Mouse (Mus musculus): Measurements from ENCODE around the gene Fdxacb1. TPM values are rescaled to one million over a fixed set of nuclear protein-coding genes. Genes with fewer than 3 reads are reported as not detected.
A peak's percentile ranks its signal among the peaks of the same experiment; 100 is the strongest.

The Fdxacb1 gene
- total RNA-seq (2021) (1 to 10 TPM; 5.7 to 5.8 TPM), polyA plus RNA-seq (2012; rRNA removed) (2.1 and 2.7 TPM in 2 replicates)
- long read RNA-seq, transcript Fdxacb1-201 (5 exons, 2,658 nt), result major isoform, 8 of 8 reads
- long read RNA-seq, partial matches to known transcripts, result 0 of 8 reads
- long read RNA-seq, other reads (novel, unspliced or antisense), result 0 of 8 reads

GRCm38 (mm10) chr9:50768107-50769002, at the start of gene Fdxacb1:
Gene Fdxacb1, plus strand, starts transcription at chr9:50768236.
- DNase-seq, result peak; percentile 98

- no peak for DNase-seq
Measured at GRCm38 (mm10) chr9:50718878-50719277, 49.2 kb upstream of the Fdxacb1 start.

GRCm38 (mm10) chr9:50721061-50721460, 47.0 kb upstream of the Fdxacb1 start:
- peak; percentile 52 for DNase-seq

- no peak for DNase-seq
Measured at GRCm38 (mm10) chr9:50722451-50722911, 45.6 kb upstream of the Fdxacb1 start.

GRCm38 (mm10) chr9:50723406-50723805, 44.6 kb upstream of the Fdxacb1 start:
- peak; percentile 84 for DNase-seq

GRCm38 (mm10) chr9:50724147-50724546, 43.9 kb upstream of the Fdxacb1 start:
- no peak for DNase-seq

GRCm38 (mm10) chr9:50724661-50725330, 43.2 kb upstream of the Fdxacb1 start:
- no peak for DNase-seq

- DNase-seq, result no peak
Measured at GRCm38 (mm10) chr9:50725921-50726590, 42.0 kb upstream of the Fdxacb1 start.

GRCm38 (mm10) chr9:50727171-50727924, 40.7 kb upstream of the Fdxacb1 start:
- peak; percentile 44 for DNase-seq

GRCm38 (mm10) chr9:50727925-50728651, 39.9 kb upstream of the Fdxacb1 start:
- DNase-seq, result peak; percentile 81

- no peak for DNase-seq
Measured at GRCm38 (mm10) chr9:50729600-50729999, 38.4 kb upstream of the Fdxacb1 start.

- no peak for DNase-seq
Measured at GRCm38 (mm10) chr9:50732560-50732959, 35.5 kb upstream of the Fdxacb1 start.

GRCm38 (mm10) chr9:50734989-50735388, 33.0 kb upstream of the Fdxacb1 start:
- DNase-seq, result peak; percentile 56

- peak; percentile 97 for DNase-seq
Measured at GRCm38 (mm10) chr9:50738914-50739870, 28.8 kb upstream of the Fdxacb1 start, which contains the start of gene Dixdc1. Gene Dixdc1, minus strand, starts transcription at chr9:50739517.

GRCm38 (mm10) chr9:50740867-50741784, 26.9 kb upstream of the Fdxacb1 start:
- no peak for DNase-seq

- DNase-seq, result no peak
Measured at GRCm38 (mm10) chr9:50742261-50742660, 25.8 kb upstream of the Fdxacb1 start.

- no peak for DNase-seq
Measured at GRCm38 (mm10) chr9:50742744-50743143, 25.3 kb upstream of the Fdxacb1 start.

GRCm38 (mm10) chr9:50745806-50746205, 22.2 kb upstream of the Fdxacb1 start:
- DNase-seq, result no peak
